Mouse (Mus musculus) ES-CJ7 (cell line): Measurements from ENCODE around the gene Gm49384.
A peak's percentile ranks its signal among the peaks of the same experiment; 100 is the strongest.

Experiments used
- DNase-seq: peaks from one replicate; pipeline ENCODE4 v3.0.0; 2011; ENCODE audit warnings: low read depth, low spot score

Gm49384 gene

DNA sequence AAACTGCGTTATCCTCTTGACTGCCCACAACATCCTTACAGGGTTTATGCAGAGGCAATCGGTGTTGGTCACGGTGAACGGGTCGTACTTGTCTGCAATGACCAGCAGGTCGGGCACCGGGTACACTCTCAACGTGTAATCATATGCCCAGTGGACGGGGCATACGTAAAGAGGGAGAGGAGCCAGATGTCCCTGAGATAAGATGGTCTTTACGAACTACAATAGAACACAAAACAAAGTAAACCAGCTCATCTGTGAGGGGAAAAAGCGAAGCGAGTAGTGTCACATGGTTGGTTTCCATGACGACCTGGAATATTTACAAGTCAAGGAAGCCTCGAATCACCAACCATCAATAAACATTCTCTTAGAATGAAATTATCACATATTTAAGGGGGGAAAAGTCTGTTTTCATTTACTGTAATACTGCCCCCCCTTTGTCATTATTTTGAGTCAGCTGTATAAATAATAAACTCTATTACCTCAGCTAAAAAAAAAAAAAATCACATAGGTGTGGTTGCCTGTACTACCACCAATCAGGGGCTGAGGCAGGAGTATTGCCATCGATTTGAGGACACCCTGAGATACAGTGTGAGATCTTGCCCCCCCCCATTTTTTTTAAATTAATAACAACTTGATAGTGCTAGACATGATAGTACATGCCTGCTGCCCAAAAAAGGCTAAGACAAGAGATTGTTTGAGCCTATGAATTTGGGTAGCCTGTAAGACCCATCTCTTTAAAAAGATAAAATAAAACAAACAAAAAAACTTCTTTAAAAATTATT lies at the start of gene Gm49384:
Gene Gm49384 (minus strand): TSS at position 216 of the 782 bp plus-strand sequence.
- DNase-seq = no peak

DNA sequence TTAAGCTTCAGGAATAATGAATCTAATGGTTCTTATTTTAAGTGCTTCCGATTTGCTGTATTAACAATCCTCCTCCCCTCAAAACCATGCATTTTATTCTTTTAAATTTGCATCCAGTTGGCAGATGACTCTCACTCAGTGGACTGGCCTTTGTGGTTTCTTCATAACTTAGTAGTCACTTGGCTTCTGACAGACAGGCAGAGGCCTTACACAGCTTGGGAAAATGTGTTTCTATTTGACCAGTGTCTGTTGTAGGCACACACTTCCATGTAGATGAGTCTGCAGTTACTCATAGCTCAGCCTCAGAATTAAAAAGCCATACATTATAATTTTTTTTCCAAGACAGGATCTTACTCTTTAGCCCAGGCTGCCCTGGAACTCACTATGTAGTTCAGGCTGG lies 49.7 kb upstream of the Gm49384 start:
- no peak for DNase-seq

DNA sequence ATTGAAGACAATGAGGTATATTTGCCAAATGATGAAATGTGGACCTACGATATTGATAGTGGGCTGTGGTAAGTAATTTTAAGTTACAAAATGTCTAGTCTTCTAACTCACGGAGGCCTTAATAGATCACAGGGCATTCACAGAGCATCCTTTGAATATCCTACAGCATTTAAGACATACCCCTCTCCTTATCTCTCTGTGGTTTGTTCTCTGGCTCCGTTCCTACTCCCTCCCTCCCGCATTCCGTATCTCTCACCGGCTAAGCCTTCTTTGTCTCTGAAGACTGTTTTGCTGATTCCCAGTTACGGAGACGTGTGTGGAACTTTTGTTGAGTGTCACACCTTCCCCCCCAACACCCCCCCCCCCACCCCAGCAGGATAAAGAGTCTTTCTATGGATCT lies 46.7 kb upstream of the Gm49384 start:
- DNase-seq = no peak

DNA sequence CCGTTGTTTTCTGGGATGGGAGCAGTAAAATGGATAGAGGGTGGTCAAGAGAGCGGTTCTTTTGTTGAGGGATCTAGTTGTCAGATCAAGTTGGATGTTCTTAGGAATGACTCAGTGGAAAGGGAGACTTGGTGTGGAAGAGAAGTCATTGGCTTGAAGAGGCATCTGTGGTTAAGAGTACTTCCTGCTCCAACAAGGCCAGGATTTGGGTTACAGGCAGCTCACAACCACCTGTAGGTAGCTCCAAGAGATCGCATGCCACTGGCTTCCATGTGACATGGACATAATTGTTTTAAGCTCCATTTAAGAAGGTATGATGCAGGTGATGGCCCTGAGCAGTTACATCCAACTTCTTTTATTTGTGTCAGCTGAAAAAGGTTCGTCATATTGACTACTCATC lies 45.7 kb upstream of the Gm49384 start:
- DNase-seq = no peak

DNA sequence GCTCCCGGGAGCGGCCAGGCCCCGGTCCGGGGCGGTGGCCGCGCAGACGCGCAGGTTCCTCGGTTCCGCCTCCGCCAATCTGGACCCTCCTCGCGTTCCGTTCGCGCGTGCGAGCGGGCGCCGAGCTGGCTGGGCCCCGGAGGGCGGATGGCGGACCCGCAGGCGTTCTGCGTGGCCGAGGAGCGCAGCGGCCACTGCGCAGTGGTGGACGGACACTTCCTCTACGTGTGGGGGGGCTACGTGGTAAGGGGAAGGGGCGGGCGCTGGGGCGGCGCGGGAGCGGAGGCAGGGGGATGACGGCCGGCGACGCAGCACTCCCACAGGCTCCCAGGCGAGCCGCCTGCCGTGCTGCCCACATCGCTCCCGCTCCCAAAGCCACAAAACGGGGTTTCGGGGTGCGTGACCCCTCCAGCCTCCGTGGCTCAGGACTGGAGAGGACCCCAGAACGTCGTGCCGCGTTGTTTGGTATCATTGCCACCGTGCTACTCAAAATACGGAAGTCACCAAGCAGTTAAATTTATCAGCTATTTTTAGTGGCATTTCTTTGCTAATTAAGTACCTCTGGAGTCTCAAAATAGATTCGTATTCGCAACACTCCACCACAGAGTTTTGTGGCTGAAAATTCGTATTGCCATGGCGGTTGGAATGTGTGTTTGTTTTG lies 37.8 kb upstream of the Gm49384 start:
- DNase-seq = no peak

DNA sequence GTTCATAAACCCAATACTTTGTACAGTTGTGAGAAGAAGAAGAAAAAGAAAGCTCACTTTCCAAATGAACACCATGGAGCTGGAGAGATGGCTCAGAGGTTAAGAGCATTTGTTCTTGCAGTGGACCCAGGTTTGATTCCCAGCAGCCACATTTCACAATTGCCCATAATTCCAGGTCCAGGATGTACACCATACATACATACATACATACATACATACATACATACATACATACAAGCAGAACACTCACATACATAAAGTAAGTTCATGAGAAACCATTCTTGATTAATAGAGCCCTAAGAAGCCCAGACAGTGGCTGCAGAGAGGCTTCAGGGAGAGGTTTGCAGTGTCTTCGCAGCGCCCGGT lies 37.3 kb upstream of the Gm49384 start:
- DNase-seq = no peak

DNA sequence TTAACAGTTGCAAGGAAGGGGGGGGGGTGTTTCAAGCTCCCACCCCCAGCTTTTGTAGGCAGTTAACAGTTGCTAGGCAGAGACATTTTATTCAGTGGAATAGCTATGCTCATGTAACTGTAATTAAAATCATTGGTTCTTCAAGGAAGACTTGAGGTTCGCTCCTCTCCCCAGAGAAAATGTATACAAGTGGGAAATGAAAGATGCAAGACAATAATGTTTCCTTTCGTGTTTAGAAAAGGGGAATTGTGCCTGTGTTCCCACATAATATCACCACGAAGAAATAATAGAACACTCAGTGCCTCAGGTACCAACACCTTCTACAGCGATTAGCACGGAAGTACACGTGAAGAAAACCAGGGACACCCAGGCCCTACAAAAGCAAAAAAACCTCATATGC lies 36.8 kb upstream of the Gm49384 start, which contains the start of gene Klhdc1:
Gene Klhdc1 (plus strand): TSS at position 301 of the 400 bp plus-strand sequence.
- no peak for DNase-seq

DNA sequence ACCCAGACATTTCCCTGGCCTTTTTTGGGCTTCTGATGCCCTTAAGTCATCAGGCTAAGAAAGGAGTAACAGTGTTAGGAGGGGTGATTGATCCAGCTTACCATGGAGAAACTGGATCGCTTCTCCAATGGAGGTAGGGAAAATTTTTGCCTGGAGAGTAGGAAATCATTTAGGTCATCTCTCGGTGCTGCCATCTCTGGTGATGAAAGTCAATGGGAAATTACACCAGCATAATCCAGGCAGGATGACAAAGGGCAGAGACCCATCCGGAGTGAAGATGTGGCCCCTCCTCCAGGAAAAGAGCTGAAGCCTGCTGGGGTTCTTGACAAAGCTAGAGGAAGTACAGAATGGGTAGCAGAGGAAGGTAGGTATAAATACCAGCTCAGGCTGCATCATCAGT lies 34.2 kb upstream of the Gm49384 start:
- peak; percentile 33 for DNase-seq

DNA sequence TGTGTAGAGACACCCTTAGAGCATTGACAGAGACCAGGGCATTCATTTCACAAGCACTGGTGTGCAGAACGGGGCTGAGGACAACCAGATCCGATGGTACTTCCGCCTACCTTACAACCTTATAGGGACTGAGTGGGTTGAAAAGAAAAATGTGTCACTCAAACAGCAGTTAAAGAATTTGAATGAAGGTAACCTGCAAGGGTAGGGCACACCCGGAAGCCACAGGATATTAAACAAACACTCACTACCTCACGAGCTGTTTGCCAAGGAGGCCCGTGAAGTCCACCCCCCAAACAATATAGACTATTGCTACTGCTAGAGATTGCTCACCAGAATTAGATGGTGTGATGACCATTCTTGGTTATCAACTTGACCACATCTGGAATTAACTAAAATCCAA lies 31.7 kb upstream of the Gm49384 start:
- DNase-seq = no peak

DNA sequence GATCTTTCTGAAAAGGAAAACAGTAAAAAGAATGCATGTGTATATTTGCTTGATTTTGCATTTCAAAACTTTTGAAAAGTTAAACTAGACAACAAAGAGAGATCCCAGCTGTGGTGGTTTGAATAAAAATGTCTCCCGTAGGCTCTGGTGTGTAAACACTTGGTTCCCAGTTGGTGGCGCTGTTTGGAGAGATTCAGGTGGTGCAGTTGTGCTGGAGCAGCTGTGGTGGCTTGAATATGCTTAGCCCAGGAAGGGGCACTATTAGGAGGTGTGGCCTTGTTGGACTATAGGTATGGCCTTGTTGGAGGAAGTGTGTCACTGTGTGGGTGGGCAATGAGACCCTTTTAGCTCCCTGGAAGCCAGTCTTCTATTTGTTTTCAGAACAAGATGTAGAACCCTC lies 25.2 kb upstream of the Gm49384 start:
- DNase-seq = peak; percentile 91

DNA sequence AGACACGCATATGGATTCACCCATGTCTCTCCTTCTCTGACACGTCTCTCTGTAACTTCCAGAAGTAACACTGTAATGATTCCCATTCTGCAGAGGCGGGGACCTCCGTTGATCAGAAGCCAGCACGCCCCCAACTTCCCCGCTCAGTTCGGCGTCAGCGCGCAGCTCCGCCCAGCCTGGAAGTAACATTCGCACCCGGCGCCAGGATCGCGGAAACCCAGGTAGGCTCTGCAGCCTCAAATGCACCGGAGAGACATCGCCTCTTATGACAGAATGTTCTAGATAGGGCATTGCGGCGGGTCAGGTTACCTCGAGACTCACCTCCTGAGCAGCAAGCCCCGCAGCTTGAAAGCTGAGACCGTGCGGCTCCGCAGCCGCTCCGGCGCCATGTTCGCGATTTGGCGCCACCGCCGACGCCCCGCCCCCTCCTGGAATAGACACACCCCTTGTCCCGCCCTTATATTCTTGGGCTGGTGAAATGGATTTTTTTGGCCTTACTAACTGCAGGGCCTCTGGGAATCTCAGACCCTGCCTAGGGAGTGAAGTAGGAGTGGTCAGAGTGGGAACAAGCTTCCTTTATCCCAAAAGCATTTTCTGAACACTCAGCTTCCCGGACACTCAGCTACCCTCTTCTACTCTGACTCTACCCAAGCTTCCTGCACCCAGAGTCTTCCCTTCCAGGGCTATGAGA lies 23.9 kb upstream of the Gm49384 start, which contains the start of gene Pole2:
Gene Pole2 (minus strand): TSS at position 420 of the 691 bp plus-strand sequence.
- peak; percentile 86 for DNase-seq

DNA sequence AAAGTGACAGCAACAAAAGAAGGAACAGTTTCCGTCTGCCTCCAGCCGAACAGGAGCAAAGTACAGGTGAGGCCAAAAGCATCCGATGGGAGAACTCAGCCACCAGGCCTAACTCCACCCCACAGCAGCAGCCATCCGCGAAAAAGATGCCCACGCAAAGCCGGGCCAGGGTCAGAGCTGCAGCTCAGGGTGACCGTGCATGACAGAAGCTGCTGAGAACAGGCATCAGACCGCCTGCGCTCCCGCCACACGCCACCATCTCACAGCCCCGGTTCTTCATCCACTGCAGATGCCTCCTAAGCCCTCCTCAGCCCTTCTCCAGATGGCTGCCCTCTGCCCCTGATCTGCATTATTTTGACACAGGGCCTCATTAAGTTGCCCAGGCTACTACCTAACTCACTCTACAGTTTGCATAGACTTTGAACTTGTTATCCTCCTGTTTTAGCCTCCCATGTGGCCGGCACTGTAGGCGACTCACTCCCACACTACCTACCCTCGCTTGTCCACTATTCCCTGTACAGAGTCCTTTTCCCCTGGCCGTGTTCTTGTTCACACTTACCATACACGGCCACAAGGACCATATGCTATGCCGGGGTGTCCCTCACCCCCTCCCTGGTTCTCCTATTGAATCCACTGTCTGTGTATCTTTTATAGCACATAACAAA lies 16.7 kb upstream of the Gm49384 start:
- DNase-seq = no peak

DNA sequence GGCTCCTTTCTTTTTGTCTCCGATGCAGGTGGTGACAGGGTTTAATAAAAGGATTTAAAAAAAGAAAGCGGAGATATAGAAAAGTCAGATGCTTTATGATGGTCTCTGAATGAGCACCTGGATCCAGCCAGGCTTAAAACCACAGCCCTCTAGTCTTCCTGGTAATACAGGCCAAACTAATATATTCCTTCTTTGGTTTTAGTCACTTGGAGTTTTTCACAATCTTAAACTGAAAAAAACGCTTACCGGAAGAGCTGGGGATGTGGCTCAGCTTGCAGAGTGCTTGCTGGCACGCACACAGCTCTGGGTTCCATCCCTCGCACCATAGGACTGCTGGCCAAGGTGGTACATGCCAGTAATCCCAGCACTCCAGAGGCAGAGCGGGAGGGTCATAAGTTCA lies 12.5 kb upstream of the Gm49384 start:
- no peak for DNase-seq

DNA sequence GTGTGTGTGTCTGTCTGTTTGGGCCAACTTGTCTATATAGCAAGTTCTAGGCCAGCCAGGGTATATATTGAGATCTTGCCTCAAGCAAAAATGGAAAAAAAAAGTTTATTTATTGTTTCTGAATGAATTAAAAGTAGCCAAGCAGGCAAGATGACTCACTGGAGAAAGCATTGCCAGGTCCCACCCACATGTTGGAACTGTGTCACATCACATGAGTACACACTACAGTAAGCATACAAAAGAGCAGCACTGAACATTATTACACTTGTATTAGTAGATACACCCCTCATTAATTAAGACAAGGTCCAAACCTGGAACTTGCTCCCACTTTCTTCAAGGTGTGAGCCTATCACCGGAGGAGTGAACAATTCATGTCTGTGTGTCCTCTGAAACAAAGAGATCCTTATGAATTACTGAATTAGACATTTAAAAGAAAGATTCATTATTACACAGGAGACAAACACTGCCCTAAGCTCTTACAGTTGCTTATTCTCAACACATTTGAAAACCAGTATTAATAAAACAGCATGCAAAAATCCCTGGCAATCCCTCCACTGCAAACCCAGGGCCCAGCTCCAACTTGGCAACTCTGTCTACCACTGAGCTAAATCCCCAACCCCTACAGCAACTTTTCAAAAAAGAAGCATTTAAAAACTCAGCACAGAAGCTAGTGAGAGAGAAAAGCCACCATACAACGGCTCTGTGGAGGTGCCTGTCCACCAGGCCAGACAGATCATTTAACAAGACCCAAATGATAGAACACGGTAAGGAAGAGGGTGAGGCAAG lies 11.1 kb upstream of the Gm49384 start:
- DNase-seq = no peak

DNA sequence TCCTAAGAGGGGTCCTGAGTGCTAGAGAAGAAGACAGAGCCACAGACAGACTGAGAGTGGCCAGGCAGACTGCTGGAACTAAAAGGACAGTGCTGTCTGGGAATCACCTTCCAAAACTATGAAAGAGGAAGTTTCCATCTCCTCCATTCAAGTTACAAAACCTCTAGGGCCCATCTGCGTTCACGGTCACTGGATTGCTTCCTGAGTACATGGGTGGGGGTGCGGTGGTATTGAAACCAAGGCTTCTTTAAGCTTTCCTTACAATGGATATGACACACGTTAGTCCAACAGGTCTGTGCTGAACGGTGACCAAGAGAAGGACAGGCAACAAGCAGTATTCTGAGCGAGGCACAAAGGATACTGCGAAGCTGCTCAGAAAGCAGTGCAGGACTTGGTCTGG lies 10.3 kb upstream of the Gm49384 start:
- no peak for DNase-seq

DNA sequence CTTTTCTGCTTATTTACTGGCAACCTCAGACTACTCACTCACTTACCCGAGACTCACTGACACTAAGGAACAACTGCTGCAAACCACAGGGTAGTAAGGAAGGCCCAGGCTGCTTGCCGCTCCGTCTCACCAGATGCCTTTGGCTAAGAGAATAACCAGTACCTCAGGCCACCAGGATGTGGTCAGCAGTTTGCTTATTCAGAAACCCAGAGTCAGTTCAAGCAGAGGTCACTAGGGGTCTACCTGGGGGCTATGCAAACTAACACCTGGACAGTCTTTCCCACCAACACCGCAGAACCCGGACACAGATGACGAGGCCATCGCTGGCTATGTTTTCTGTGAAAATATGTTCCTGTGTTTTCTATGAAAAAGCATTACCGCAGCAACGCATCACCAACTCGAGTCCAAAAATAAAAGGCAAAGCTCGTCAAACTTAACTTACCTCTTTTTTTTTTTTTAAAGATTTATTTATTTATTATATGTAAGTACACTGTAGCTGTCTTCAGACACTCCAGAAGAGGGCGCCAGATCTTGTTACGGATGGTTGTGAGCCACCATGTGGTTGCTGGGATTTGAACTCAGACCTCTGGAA lies 9.2 kb upstream of the Gm49384 start:
- no peak for DNase-seq

DNA sequence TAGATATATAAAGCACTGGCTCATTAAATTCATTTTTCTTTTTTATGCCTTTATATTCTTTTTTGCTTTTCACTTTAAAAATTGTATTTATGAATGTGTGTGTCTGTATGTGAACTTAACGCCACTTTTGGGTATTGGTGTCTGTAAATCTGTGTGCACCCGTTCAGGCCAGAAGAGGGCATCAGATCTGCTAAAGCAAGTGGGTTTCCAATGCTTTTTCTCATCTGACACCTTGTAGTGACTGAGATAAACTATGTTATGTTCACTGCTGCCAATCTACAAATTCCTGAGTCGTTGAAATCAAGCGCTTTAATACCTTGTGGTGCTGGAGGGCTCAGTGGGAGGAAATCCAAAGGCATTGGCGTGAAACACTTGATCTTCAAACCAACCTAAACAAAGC lies 7.0 kb upstream of the Gm49384 start:
- peak; percentile 58 for DNase-seq

DNA sequence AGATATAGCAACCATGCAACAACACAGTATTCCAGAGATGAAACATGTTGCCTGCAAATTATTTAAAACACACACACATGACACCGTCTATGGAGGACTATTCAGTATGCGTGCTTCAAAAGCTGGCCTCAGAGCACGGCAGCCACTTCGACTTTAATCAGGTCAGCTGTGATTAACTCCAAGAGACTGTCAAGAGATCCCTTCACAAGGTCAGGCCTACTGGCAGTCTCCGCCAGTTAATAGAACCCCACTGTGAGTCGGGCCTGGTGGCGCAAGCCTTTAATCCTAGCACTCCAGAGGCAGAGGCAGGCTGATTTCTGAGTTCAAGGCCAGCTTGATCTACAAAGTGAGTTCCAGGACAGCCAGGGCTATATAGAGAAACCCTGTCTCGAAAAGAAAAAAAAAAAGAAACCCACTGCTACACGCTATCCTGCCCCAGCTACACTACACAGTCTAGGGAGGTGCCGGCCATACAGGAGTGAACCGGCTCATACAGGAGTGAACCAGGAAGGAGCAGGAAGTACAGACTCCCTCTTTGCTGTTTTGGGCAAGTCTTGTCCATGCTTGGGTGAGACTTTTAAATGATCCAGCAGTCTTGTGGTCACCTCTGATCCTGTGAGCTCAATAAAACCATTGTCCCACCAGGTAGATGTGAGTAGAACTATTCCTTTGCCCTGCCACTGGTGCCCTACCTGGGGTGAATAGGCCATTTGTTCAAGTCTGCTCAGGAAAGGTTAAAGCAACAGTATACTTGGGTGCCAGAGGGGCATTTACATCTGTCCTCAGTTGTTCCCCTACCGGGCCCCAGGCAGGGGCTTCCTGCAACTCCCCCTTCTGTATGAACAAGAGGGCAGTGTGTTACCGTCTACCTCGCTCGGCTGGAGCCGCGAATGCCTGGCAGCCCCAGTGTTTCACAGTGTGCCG lies 6.3 kb upstream of the Gm49384 start:
- peak; percentile 92 for DNase-seq

DNA sequence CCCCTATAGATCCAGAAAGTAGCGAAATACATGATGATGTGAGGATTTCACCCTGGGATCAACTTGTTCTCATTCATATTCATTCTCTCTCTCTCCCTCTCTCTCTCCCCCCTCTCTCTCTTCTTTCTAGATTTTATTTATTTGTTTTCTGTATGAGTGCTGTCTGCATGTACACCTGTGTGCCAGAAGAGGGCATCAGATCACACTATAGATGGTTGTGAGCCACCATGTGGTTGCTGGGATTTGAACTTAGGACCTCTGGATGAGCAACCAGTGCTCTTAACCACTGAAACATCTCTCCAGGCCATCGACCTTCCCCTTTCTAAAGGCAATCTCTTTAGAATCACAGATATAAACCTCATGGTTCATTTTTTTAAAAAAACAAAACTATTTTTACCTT lies 4.5 kb upstream of the Gm49384 start:
- DNase-seq = peak; percentile 62

DNA sequence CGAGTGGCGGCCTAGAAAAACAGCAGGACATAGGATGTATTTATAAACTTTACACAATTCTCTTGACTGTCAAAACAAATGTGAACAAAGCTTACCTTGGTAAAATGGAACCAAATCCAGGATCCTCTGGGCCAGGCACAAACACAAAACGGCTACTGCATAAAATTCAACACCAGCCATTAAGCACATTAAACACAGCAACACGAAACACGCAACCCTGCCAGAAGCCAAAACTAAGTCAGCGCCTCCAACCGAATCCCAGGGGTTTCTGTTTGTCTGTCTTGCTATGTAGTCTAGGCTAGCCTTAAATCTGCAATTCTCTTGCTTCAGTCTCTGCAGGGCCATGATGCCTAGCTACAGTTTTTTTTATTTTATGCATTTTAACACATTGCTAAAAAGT lies 3.9 kb upstream of the Gm49384 start:
- no peak for DNase-seq
